In the genomic region with DNA sequence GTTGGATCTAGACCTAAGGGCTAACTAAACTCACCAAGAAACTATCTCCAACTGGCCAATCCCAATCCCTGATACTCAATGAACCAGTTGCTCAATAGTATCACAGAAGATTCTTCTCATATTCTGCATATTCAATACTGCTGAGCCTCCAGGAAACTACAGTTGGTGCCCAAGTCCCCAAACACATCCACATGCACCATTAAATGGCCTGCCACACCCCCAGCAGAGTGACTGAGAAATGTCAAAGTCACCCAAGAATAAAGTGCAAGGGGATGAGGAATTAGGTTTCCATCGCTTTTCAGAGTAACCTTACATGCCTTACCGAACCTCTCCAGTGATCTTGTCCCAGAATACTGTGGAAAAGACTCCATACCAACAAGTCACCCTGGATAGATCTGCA, we compare ENCODE assay signal across 9 mouse cellular contexts. TPM values are rescaled to one million over a fixed set of nuclear protein-coding genes. Genes with fewer than 3 reads are reported as not detected.
A peak's percentile ranks its signal among the peaks of the same experiment; 100 is the strongest.
DNase-seq lines count a peak whose midpoint lies in the region; ATAC-seq and TF ChIP-seq lines count a peak whose summit lies in the region.
"Had no signal": no experiment of that assay in that cellular context is flagged by ENCODE, and none has a peak within 500 bp of the region (broad histone marks: within the 10 kb centered on the region; RNA-seq: fewer than 3 reads in every experiment).

No protein-coding gene starts in this region.

- H3K4me3 ChIP-seq in forebrain, embryonic 10.5 days = peak overlapping the region; percentile 68; the same call in 1 of the 2 replicates
- no peak overlapping the region for H3K4me3 ChIP-seq in forebrain, embryonic 11.5 days (ENCODE audit: low read depth, low read length)
- no peak overlapping the region; the same call in 1 of the 2 replicates for H3K4me3 ChIP-seq in liver, adult 2 months (ENCODE audit: insufficient read depth, low read depth, low read length)
- peak overlapping the region; percentile 61 for H3K4me3 ChIP-seq in intestine, postnatal 0 days (ENCODE audit: low read depth, low read length)
- H3K4me3 ChIP-seq in neural tube, embryonic 14.5 days (ENCODE audit: low read depth, low read length) = no peak overlapping the region

- H3K27me3 ChIP-seq in forebrain, embryonic 10.5 days (ENCODE audit: poor library complexity, severe bottlenecking) = peaks cover 13% of the 10 kb centered on the region
- no peaks in the 10 kb centered on the region for H3K27me3 ChIP-seq in forebrain, embryonic 11.5 days (ENCODE audit: control insufficient read depth, insufficient read depth, low read length)
- H3K27me3 ChIP-seq in liver, adult 2 months (ENCODE audit: control insufficient read depth, insufficient read depth, low read length) = no peaks in the 10 kb centered on the region
- H3K27me3 ChIP-seq in intestine, postnatal 0 days (replicated peaks; ENCODE audit: control insufficient read depth, insufficient read depth, low read length) = no peaks in the 10 kb centered on the region
- H3K27me3 ChIP-seq in neural tube, embryonic 14.5 days (ENCODE audit: control insufficient read depth, insufficient read depth, low read length) = no peaks in the 10 kb centered on the region

- no peaks in the 10 kb centered on the region for H3K9me3 ChIP-seq in forebrain, embryonic 10.5 days
- H3K9me3 ChIP-seq in forebrain, embryonic 11.5 days (ENCODE audit: control insufficient read depth, low read length) = no peaks in the 10 kb centered on the region
- no peaks in the 10 kb centered on the region for H3K9me3 ChIP-seq in intestine, postnatal 0 days (ENCODE audit: control insufficient read depth)
- H3K9me3 ChIP-seq in neural tube, embryonic 14.5 days (ENCODE audit: control insufficient read depth, low read length) = no peaks in the 10 kb centered on the region

- no peak overlapping the region for H3K9ac ChIP-seq in forebrain, embryonic 11.5 days (ENCODE audit: low read length)
- no peak overlapping the region; the same call in 1 of the 2 replicates for H3K9ac ChIP-seq in liver, adult 2 months (ENCODE audit: low read depth, low read length)
- 0 out of 2 replicates have a peak overlapping the region, but pooled peaks have one; percentile 74 for H3K9ac ChIP-seq in intestine, postnatal 0 days (ENCODE audit: low read depth, low read length)
- no peak overlapping the region for H3K9ac ChIP-seq in neural tube, embryonic 14.5 days (replicated peaks; ENCODE audit: low read depth, low read length)

- no peak for TF ChIP-seq CTCF in liver, adult 2 months (IDR thresholded peaks at IDR 0.05; ENCODE audit: low read depth, low read length)
- TF ChIP-seq CTCF in intestine, postnatal 0 days (IDR thresholded peaks at IDR 0.05; ENCODE audit: low read depth) = no peak

- ATAC-seq in forebrain, embryonic 11.5 days (replicated peaks; ENCODE audit: low FRiP score) = no peak
- ATAC-seq in intestine, postnatal 0 days = no peak
- ATAC-seq in neural tube, embryonic 14.5 days (ENCODE audit: low read depth) = no peak

- 96% methylated on average over 2 of the region's 2 CpGs for WGBS in forebrain, embryonic 10.5 days
- 88% methylated on average over 2 of the region's 2 CpGs for WGBS in forebrain, embryonic 11.5 days
- 93% methylated on average over 2 of the region's 2 CpGs for WGBS in liver, adult 2 months
- WGBS in intestine, postnatal 0 days = 92% methylated on average over 2 of the region's 2 CpGs
- 92% methylated on average over 2 of the region's 2 CpGs for WGBS in neural tube, embryonic 14.5 days

- H3K4me1 ChIP-seq in forebrain, embryonic 10.5 days = peaks cover 35% of the 10 kb centered on the region
- H3K4me1 ChIP-seq in forebrain, embryonic 11.5 days (replicated peaks; ENCODE audit: control insufficient read depth, insufficient read depth, low read length) = 0 out of 2 replicates have a peak, but pooled peaks cover 2% of the 10 kb centered on the region
- H3K4me1 ChIP-seq in liver, adult 2 months (ENCODE audit: control insufficient read depth, insufficient read depth, low read length) = peaks cover 19% of the 10 kb centered on the region
- 0 out of 2 replicates have a peak, but pooled peaks cover 7% of the 10 kb centered on the region for H3K4me1 ChIP-seq in intestine, postnatal 0 days (replicated peaks; ENCODE audit: control insufficient read depth, insufficient read depth, low read length)
- peaks cover 7% of the 10 kb centered on the region for H3K4me1 ChIP-seq in neural tube, embryonic 14.5 days (ENCODE audit: control insufficient read depth, insufficient read depth, low read length)

- 0 out of 2 replicates have a peak, but pooled peaks cover 3% of the 10 kb centered on the region for H3K36me3 ChIP-seq in forebrain, embryonic 10.5 days (replicated peaks)
- no peaks in the 10 kb centered on the region for H3K36me3 ChIP-seq in forebrain, embryonic 11.5 days (ENCODE audit: control insufficient read depth, insufficient read depth, low read length)
- H3K36me3 ChIP-seq in liver, adult 2 months (ENCODE audit: control insufficient read depth, insufficient read depth, low read length) = peaks cover 9% of the 10 kb centered on the region
- peaks cover 4% of the 10 kb centered on the region; the same call in 1 of the 2 replicates for H3K36me3 ChIP-seq in intestine, postnatal 0 days (ENCODE audit: control insufficient read depth, insufficient read depth)
- no peaks in the 10 kb centered on the region for H3K36me3 ChIP-seq in neural tube, embryonic 14.5 days (ENCODE audit: control insufficient read depth, insufficient read depth, low read length)

- H3K27ac ChIP-seq in forebrain, embryonic 10.5 days = no peak overlapping the region
- no peak overlapping the region for H3K27ac ChIP-seq in forebrain, embryonic 11.5 days (ENCODE audit: low read depth, low read length)
- H3K27ac ChIP-seq in liver, adult 2 months (replicated peaks; ENCODE audit: insufficient read depth, low read depth, low read length) = peak overlapping the region; percentile 54; the same call in 1 of the 2 replicates
- H3K27ac ChIP-seq in intestine, postnatal 0 days (ENCODE audit: low read depth, low read length) = 0 out of 2 replicates have a peak overlapping the region, but pooled peaks have one; percentile 42
- no peak overlapping the region for H3K27ac ChIP-seq in neural tube, embryonic 14.5 days (ENCODE audit: low read depth, low read length)

- no peak for TF ChIP-seq POLR2A in liver, adult 2 months (IDR thresholded peaks at IDR 0.05; ENCODE audit: extremely low read depth, insufficient read depth, low read length)

- DNase-seq in forebrain, embryonic 10.5 days (ENCODE audit: extremely low spot score, low spot score) = no peak
- DNase-seq in forebrain, embryonic 11.5 days (ENCODE audit: low spot score) = no peak
- DNase-seq in liver, adult 2 months (ENCODE audit: extremely low read depth, low read depth, low spot score) = no peak
- no peak for DNase-seq in liver
- no peak for DNase-seq in thymus, postnatal 10 days (ENCODE audit: low spot score in 2 of 2)
- DNase-seq in cerebellum, postnatal 36 days = no peak

- H3K79me2 ChIP-seq in liver, adult 2 months (ENCODE audit: control insufficient read depth, insufficient read depth, low read length) = peaks cover 15% of the 10 kb centered on the region

- H3K4me2 ChIP-seq in forebrain, embryonic 11.5 days (ENCODE audit: low read depth, low read length, severe bottlenecking) = no peak overlapping the region
- peak overlapping the region; percentile 85 for H3K4me2 ChIP-seq in intestine, postnatal 0 days (replicated peaks; ENCODE audit: low read depth)
- peak overlapping the region; percentile 81 for H3K4me2 ChIP-seq in neural tube, embryonic 14.5 days (ENCODE audit: low read depth, low read length)

RNA-seq across cellular contexts. Expression of gene Slc22a5, which starts 1.2 kb away (rescaled TPM):
- 7.0 and 7.7 TPM in 2 replicates for polyA plus RNA-seq in forebrain, embryonic 10.5 days (2016; fragmentation: Nextera tagmentation; extraction: Ambion mirVana)
- 7.1 TPM in 2 replicates for polyA plus RNA-seq in forebrain, embryonic 11.5 days (2014; fragmentation: Nextera tagmentation; extraction: Ambion mirVana)
- total RNA-seq in liver, adult 2 months (2014; rRNA removed) = 19.7 and 20.8 TPM in 2 replicates
- polyA plus RNA-seq in liver, adult 2 months (2012; rRNA removed) = 14.7 and 17.0 TPM in 2 replicates
- 40.5 and 40.8 TPM in 2 replicates for polyA plus RNA-seq in intestine, postnatal 0 days (2015; fragmentation: Nextera tagmentation; extraction: Ambion mirVana)
- polyA plus RNA-seq in neural tube, embryonic 14.5 days (2014; fragmentation: Nextera tagmentation; extraction: Ambion mirVana) = 10.9 and 11.4 TPM in 2 replicates

RNA-seq across cellular contexts. Expression of gene Gm12216, which starts 31.2 kb away (rescaled TPM):
- polyA plus RNA-seq in forebrain, embryonic 10.5 days (2016; fragmentation: Nextera tagmentation; extraction: Ambion mirVana) = 0.16 TPM in 1 of 2 replicates, not detected in the other
- not detected in 2 replicates for polyA plus RNA-seq in forebrain, embryonic 11.5 days (2014; fragmentation: Nextera tagmentation; extraction: Ambion mirVana)
- 2.2 and 3.2 TPM in 2 replicates for total RNA-seq in liver, adult 2 months (2014; rRNA removed)
- polyA plus RNA-seq in liver, adult 2 months (2012; rRNA removed) = 2.4 and 2.7 TPM in 2 replicates
- 6.5 and 8.0 TPM in 2 replicates for polyA plus RNA-seq in intestine, postnatal 0 days (2015; fragmentation: Nextera tagmentation; extraction: Ambion mirVana)
- 0.44 and 0.70 TPM in 2 replicates for polyA plus RNA-seq in neural tube, embryonic 14.5 days (2014; fragmentation: Nextera tagmentation; extraction: Ambion mirVana)
- polyA plus RNA-seq: neural tube, embryonic 11.5 days had no signal

Comparison
In these comparisons a context has a peak if more than half of its experiments do, and no peak if none do; other contexts are left out.
1. H3K4me3 ChIP-seq: peak in forebrain, embryonic 10.5 days (single experiment) and intestine, postnatal 0 days (single experiment); none in forebrain, embryonic 11.5 days (single experiment), liver, adult 2 months (single experiment) and neural tube, embryonic 14.5 days (single experiment).
2. H3K27ac ChIP-seq: peak in liver, adult 2 months (single experiment) and intestine, postnatal 0 days (single experiment); none in forebrain, embryonic 10.5 days (single experiment), forebrain, embryonic 11.5 days (single experiment) and neural tube, embryonic 14.5 days (single experiment).